Comparison of ENCODE assay signal across 31 mouse cellular contexts in genomic region chr4:70232383-70232782, GRCm38 (mm10).
"Had no signal": no experiment of that assay in that cellular context is flagged by ENCODE, and none has a peak within 500 bp of the region (broad histone marks: within the 10 kb centered on the region; RNA-seq: fewer than 3 reads in every experiment).

No protein-coding gene starts in this region.

- ATAC-seq: liver, embryonic 12.5 days; liver, postnatal 0 days; lung, postnatal 0 days; midbrain, embryonic 13.5 days; midbrain, embryonic 15.5 days; midbrain, embryonic 16.5 days had no signal

- H3K27me3 ChIP-seq: limb, embryonic 12.5 days; limb, embryonic 13.5 days; limb, embryonic 15.5 days; liver, embryonic 12.5 days; liver, embryonic 13.5 days; liver, embryonic 15.5 days; lung, embryonic 15.5 days; megakaryocyte, embryonic 14.5 days; midbrain, embryonic 12.5 days; midbrain, embryonic 13.5 days; midbrain, embryonic 15.5 days; neural tube, embryonic 12.5 days; neural tube, embryonic 13.5 days had no signal

- H3K4me3 ChIP-seq: limb, embryonic 12.5 days; limb, embryonic 13.5 days; limb, embryonic 15.5 days; liver, embryonic 12.5 days; liver, embryonic 13.5 days; liver, embryonic 15.5 days; lung, embryonic 15.5 days; megakaryocyte, embryonic 14.5 days; midbrain, embryonic 10.5 days; midbrain, embryonic 12.5 days; midbrain, embryonic 13.5 days; midbrain, embryonic 15.5 days; neural tube, embryonic 12.5 days; neural tube, embryonic 13.5 days had no signal

- H3K27ac ChIP-seq: limb, embryonic 12.5 days; limb, embryonic 13.5 days; limb, embryonic 15.5 days; liver, embryonic 12.5 days; liver, embryonic 13.5 days; liver, embryonic 14.5 days; liver, embryonic 15.5 days; lung, embryonic 15.5 days; macrophage; midbrain, embryonic 10.5 days; midbrain, embryonic 12.5 days; midbrain, embryonic 13.5 days; midbrain, embryonic 15.5 days; neural tube, embryonic 12.5 days; neural tube, embryonic 13.5 days had no signal

- DNase-seq: left cerebral cortex, postnatal 4 days; liver; liver, embryonic 13.5 days; liver, postnatal 0 days; lung, adult 18-20 months; lung, adult 2 months; lung, embryonic 14.5 days; lung, postnatal 10 days; lung, postnatal 14 days; lung, postnatal 36 days; lung, postnatal 4 days; midbrain, embryonic 14.5 days had no signal

- H3K4me1 ChIP-seq: limb, embryonic 12.5 days; limb, embryonic 13.5 days; limb, embryonic 15.5 days; liver, embryonic 12.5 days; liver, embryonic 13.5 days; liver, embryonic 15.5 days; lung, embryonic 15.5 days; midbrain, embryonic 10.5 days; midbrain, embryonic 12.5 days; midbrain, embryonic 13.5 days; midbrain, embryonic 15.5 days; neural tube, embryonic 12.5 days had no signal

- H3K4me2 ChIP-seq: limb, embryonic 12.5 days; limb, embryonic 13.5 days; limb, embryonic 15.5 days; liver, embryonic 11.5 days; liver, embryonic 12.5 days; liver, embryonic 13.5 days; liver, embryonic 15.5 days; lung, embryonic 14.5 days; lung, embryonic 15.5 days; midbrain, embryonic 11.5 days; midbrain, embryonic 12.5 days; midbrain, embryonic 13.5 days; midbrain, embryonic 15.5 days; neural tube, embryonic 12.5 days; neural tube, embryonic 13.5 days had no signal

- H3K9me3 ChIP-seq: limb, embryonic 12.5 days; limb, embryonic 13.5 days; limb, embryonic 15.5 days; liver, embryonic 12.5 days; liver, embryonic 13.5 days; liver, embryonic 15.5 days; lung, embryonic 15.5 days; megakaryocyte, embryonic 14.5 days; midbrain, embryonic 10.5 days; midbrain, embryonic 12.5 days; midbrain, embryonic 13.5 days; midbrain, embryonic 15.5 days; neural tube, embryonic 12.5 days; neural tube, embryonic 13.5 days had no signal

- H3K9ac ChIP-seq: limb, embryonic 12.5 days; limb, embryonic 13.5 days; limb, embryonic 15.5 days; liver, embryonic 12.5 days; liver, embryonic 13.5 days; liver, embryonic 14.5 days; liver, embryonic 15.5 days; liver, postnatal 0 days; lung, embryonic 14.5 days; lung, embryonic 15.5 days; midbrain, embryonic 12.5 days; midbrain, embryonic 13.5 days; midbrain, embryonic 15.5 days; neural tube, embryonic 12.5 days; neural tube, embryonic 13.5 days had no signal
